Mouse (Mus musculus): Measurements from ENCODE around the gene Cenpn. TPM values are rescaled to one million over a fixed set of nuclear protein-coding genes. Genes with fewer than 3 reads are reported as not detected.

Gene Cenpn
- polyA plus RNA-seq, 1 experiment from 2014 or later = 13.5 TPM

GRCm38 (mm10) chr8:116946268-116946838, 24.8 kb downstream of the Cenpn start:
- H3K27ac ChIP-seq (ENCODE audit: low read length) = no peak overlapping the region
- 82% methylated on average over 21 of the region's 21 CpGs for WGBS
- H3K4me3 ChIP-seq (replicated peaks; ENCODE audit: low read length) = no peak overlapping the region
- no peak for ATAC-seq
- no peaks in the 10 kb centered on the region for H3K9me3 ChIP-seq (ENCODE audit: control insufficient read depth, low read length)
- H3K9ac ChIP-seq (replicated peaks; ENCODE audit: low read depth, low read length) = no peak overlapping the region
- H3K4me2 ChIP-seq (ENCODE audit: low read length) = no peak overlapping the region
- no peaks in the 10 kb centered on the region for H3K36me3 ChIP-seq (ENCODE audit: control insufficient read depth, insufficient read depth)
- H3K4me1 ChIP-seq (replicated peaks; ENCODE audit: control insufficient read depth, insufficient read depth, low read length) = peaks cover 13% of the 10 kb centered on the region
- no peaks in the 10 kb centered on the region for H3K27me3 ChIP-seq (replicated peaks; ENCODE audit: control insufficient read depth, insufficient read depth, low read length)

GRCm38 (mm10) chr8:116946851-116947250, 25.3 kb downstream of the Cenpn start:
- H3K4me2 ChIP-seq (ENCODE audit: low read length) = no peak overlapping the region
- H3K9me3 ChIP-seq (ENCODE audit: control insufficient read depth, low read length) = no peaks in the 10 kb centered on the region
- 95% methylated on average over 6 of the region's 6 CpGs for whole genome bisulfite sequencing
- H3K27me3 ChIP-seq (replicated peaks; ENCODE audit: control insufficient read depth, insufficient read depth, low read length) = no peaks in the 10 kb centered on the region
- peaks cover 13% of the 10 kb centered on the region for H3K4me1 ChIP-seq (replicated peaks; ENCODE audit: control insufficient read depth, insufficient read depth, low read length)
- no peak overlapping the region for H3K27ac ChIP-seq (ENCODE audit: low read length)
- no peaks in the 10 kb centered on the region for H3K36me3 ChIP-seq (ENCODE audit: control insufficient read depth, insufficient read depth)
- no peak overlapping the region for H3K9ac ChIP-seq (replicated peaks; ENCODE audit: low read depth, low read length)
- ATAC-seq = no peak
- no peak overlapping the region for H3K4me3 ChIP-seq (replicated peaks; ENCODE audit: low read length)

GRCm38 (mm10) chr8:116947589-116947988, 26.1 kb downstream of the Cenpn start:
- peaks cover 13% of the 10 kb centered on the region for H3K4me1 ChIP-seq (replicated peaks; ENCODE audit: control insufficient read depth, insufficient read depth, low read length)
- H3K36me3 ChIP-seq (ENCODE audit: control insufficient read depth, insufficient read depth) = no peaks in the 10 kb centered on the region
- no peak overlapping the region for H3K27ac ChIP-seq (ENCODE audit: low read length)
- H3K4me3 ChIP-seq (replicated peaks; ENCODE audit: low read length) = no peak overlapping the region
- H3K27me3 ChIP-seq (replicated peaks; ENCODE audit: control insufficient read depth, insufficient read depth, low read length) = no peaks in the 10 kb centered on the region
- 91% methylated on average over 7 of the region's 7 CpGs for WGBS
- no peak for ATAC-seq
- no peaks in the 10 kb centered on the region for H3K9me3 ChIP-seq (ENCODE audit: control insufficient read depth, low read length)
- H3K4me2 ChIP-seq (ENCODE audit: low read length) = no peak overlapping the region
- no peak overlapping the region for H3K9ac ChIP-seq (replicated peaks; ENCODE audit: low read depth, low read length)

GRCm38 (mm10) chr8:116951369-116951768, 29.8 kb downstream of the Cenpn start:
- H3K36me3 ChIP-seq (ENCODE audit: control insufficient read depth, insufficient read depth) = no peaks in the 10 kb centered on the region; the same call in 1 of the 2 replicates
- no peaks in the 10 kb centered on the region for H3K27me3 ChIP-seq (replicated peaks; ENCODE audit: control insufficient read depth, insufficient read depth, low read length)
- H3K27ac ChIP-seq (ENCODE audit: low read length) = no peak overlapping the region
- H3K4me2 ChIP-seq (ENCODE audit: low read length) = no peak overlapping the region
- no peak overlapping the region for H3K4me3 ChIP-seq (replicated peaks; ENCODE audit: low read length)
- WGBS = 53% methylated on average over 5 of the region's 5 CpGs
- no peaks in the 10 kb centered on the region for H3K4me1 ChIP-seq (replicated peaks; ENCODE audit: control insufficient read depth, insufficient read depth, low read length)
- no peaks in the 10 kb centered on the region for H3K9me3 ChIP-seq (ENCODE audit: control insufficient read depth, low read length)
- H3K9ac ChIP-seq (replicated peaks; ENCODE audit: low read depth, low read length) = no peak overlapping the region
- no peak for ATAC-seq

- Histone ChIP-seq H3K9me3 (ENCODE audit: control insufficient read depth, low read length) (no peaks in the 10 kb centered on the region), H3K9ac (replicated peaks; ENCODE audit: low read depth, low read length) (no peak overlapping the region), H3K27ac (ENCODE audit: low read length) (no peak overlapping the region), H3K4me1 (replicated peaks; ENCODE audit: control insufficient read depth, insufficient read depth, low read length) (no peaks in the 10 kb centered on the region), H3K27me3 (replicated peaks; ENCODE audit: control insufficient read depth, insufficient read depth, low read length) (no peaks in the 10 kb centered on the region), H3K4me3 (replicated peaks; ENCODE audit: low read length) (no peak overlapping the region), H3K4me2 (ENCODE audit: low read length) (no peak overlapping the region), H3K36me3 (ENCODE audit: control insufficient read depth, insufficient read depth) (no peaks in the 10 kb centered on the region; the same call in 1 of the 2 replicates)
- ATAC-seq = no peak
- 96% methylated on average over 2 of the region's 2 CpGs for WGBS
Measured at GRCm38 (mm10) chr8:116951778-116952177, 30.2 kb downstream of the Cenpn start.

- Histone ChIP-seq H3K4me2 (ENCODE audit: low read length) (no peak overlapping the region), H3K4me3 (replicated peaks; ENCODE audit: low read length) (no peak overlapping the region), H3K27me3 (replicated peaks; ENCODE audit: control insufficient read depth, insufficient read depth, low read length) (no peaks in the 10 kb centered on the region), H3K9ac (replicated peaks; ENCODE audit: low read depth, low read length) (no peak overlapping the region), H3K9me3 (ENCODE audit: control insufficient read depth, low read length) (no peaks in the 10 kb centered on the region), H3K4me1 (replicated peaks; ENCODE audit: control insufficient read depth, insufficient read depth, low read length) (no peaks in the 10 kb centered on the region), H3K36me3 (ENCODE audit: control insufficient read depth, insufficient read depth) (no peaks in the 10 kb centered on the region; the same call in 1 of the 2 replicates), H3K27ac (ENCODE audit: low read length) (no peak overlapping the region)
- no peak for ATAC-seq
- WGBS = 91% methylated on average over 8 of the region's 8 CpGs
Measured at GRCm38 (mm10) chr8:116952428-116952827, 30.9 kb downstream of the Cenpn start.

GRCm38 (mm10) chr8:116954415-116954814, 32.9 kb downstream of the Cenpn start:
- Histone ChIP-seq H3K4me3 (replicated peaks; ENCODE audit: low read length) (no peak overlapping the region), H3K36me3 (ENCODE audit: control insufficient read depth, insufficient read depth) (peaks cover 6% of the 10 kb centered on the region; the same call in 1 of the 2 replicates), H3K27ac (ENCODE audit: low read length) (no peak overlapping the region), H3K9me3 (ENCODE audit: control insufficient read depth, low read length) (no peaks in the 10 kb centered on the region), H3K9ac (replicated peaks; ENCODE audit: low read depth, low read length) (no peak overlapping the region), H3K4me1 (replicated peaks; ENCODE audit: control insufficient read depth, insufficient read depth, low read length) (no peaks in the 10 kb centered on the region), H3K27me3 (replicated peaks; ENCODE audit: control insufficient read depth, insufficient read depth, low read length) (no peaks in the 10 kb centered on the region), H3K4me2 (ENCODE audit: low read length) (no peak overlapping the region)
- no peak for ATAC-seq
- 93% methylated on average over 9 of the region's 9 CpGs for WGBS

GRCm38 (mm10) chr8:116969531-116969930, 48.0 kb downstream of the Cenpn start:
- no peaks in the 10 kb centered on the region for H3K27me3 ChIP-seq (replicated peaks; ENCODE audit: control insufficient read depth, insufficient read depth, low read length)
- no peaks in the 10 kb centered on the region for H3K36me3 ChIP-seq (ENCODE audit: control insufficient read depth, insufficient read depth)
- no peak overlapping the region for H3K4me2 ChIP-seq (ENCODE audit: low read length)
- no peaks in the 10 kb centered on the region for H3K4me1 ChIP-seq (replicated peaks; ENCODE audit: control insufficient read depth, insufficient read depth, low read length)
- no peak overlapping the region for H3K9ac ChIP-seq (replicated peaks; ENCODE audit: low read depth, low read length)
- no peaks in the 10 kb centered on the region for H3K9me3 ChIP-seq (ENCODE audit: control insufficient read depth, low read length)
- H3K27ac ChIP-seq (ENCODE audit: low read length) = no peak overlapping the region
- no peak for ATAC-seq
- no peak overlapping the region for H3K4me3 ChIP-seq (replicated peaks; ENCODE audit: low read length)
- 83% methylated on average over 6 of the region's 6 CpGs for WGBS

- no peak for ATAC-seq
- WGBS = 32% methylated on average over 5 of the region's 5 CpGs
- Histone ChIP-seq H3K9ac (replicated peaks; ENCODE audit: low read depth, low read length) (no peak overlapping the region), H3K9me3 (ENCODE audit: control insufficient read depth, low read length) (no peaks in the 10 kb centered on the region), H3K4me2 (ENCODE audit: low read length) (no peak overlapping the region), H3K27me3 (replicated peaks; ENCODE audit: control insufficient read depth, insufficient read depth, low read length) (no peaks in the 10 kb centered on the region), H3K36me3 (ENCODE audit: control insufficient read depth, insufficient read depth) (no peaks in the 10 kb centered on the region), H3K27ac (ENCODE audit: low read length) (no peak overlapping the region), H3K4me1 (replicated peaks; ENCODE audit: control insufficient read depth, insufficient read depth, low read length) (peaks cover 6% of the 10 kb centered on the region), H3K4me3 (replicated peaks; ENCODE audit: low read length) (no peak overlapping the region)
Measured at GRCm38 (mm10) chr8:116975066-116975465, 53.5 kb downstream of the Cenpn start.

GRCm38 (mm10) chr8:116975606-116976005, 54.1 kb downstream of the Cenpn start:
- Histone ChIP-seq H3K4me2 (ENCODE audit: low read length) (no peak overlapping the region), H3K27ac (ENCODE audit: low read length) (no peak overlapping the region), H3K4me1 (replicated peaks; ENCODE audit: control insufficient read depth, insufficient read depth, low read length) (peaks cover 6% of the 10 kb centered on the region), H3K4me3 (replicated peaks; ENCODE audit: low read length) (no peak overlapping the region), H3K27me3 (replicated peaks; ENCODE audit: control insufficient read depth, insufficient read depth, low read length) (no peaks in the 10 kb centered on the region), H3K36me3 (ENCODE audit: control insufficient read depth, insufficient read depth) (no peaks in the 10 kb centered on the region), H3K9ac (replicated peaks; ENCODE audit: low read depth, low read length) (no peak overlapping the region), H3K9me3 (ENCODE audit: control insufficient read depth, low read length) (no peaks in the 10 kb centered on the region)
- no peak for ATAC-seq
- 56% methylated on average over 5 of the region's 5 CpGs for WGBS
